8 mouse cellular contexts compared by ENCODE assay signal in the genomic region with DNA sequence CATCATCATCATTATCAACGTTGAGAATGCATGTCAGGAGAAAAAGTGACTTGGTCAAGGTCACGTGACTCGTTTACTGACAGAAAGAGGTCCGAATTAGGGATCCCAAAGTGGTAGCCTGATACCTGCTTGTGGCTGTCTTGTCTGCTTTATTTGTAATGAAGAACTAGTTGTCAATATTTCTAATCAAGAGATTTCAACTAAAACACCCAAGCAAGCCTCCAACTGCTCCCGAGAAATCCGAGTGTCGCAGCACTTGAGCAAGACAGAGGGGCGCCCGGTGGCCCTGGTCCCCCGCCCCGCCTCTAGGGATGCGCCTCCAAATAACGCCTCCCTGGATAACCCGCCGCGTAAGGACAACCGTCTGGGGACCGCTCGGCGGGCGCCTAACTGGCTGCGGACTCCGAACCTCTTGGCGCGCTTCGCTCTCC. TPM values are rescaled to one million over a fixed set of nuclear protein-coding genes. Genes with fewer than 3 reads are reported as not detected.
DNase-seq lines count a peak whose midpoint lies in the region; ATAC-seq and TF ChIP-seq lines count a peak whose summit lies in the region.

No protein-coding gene starts in this region.

- CTCF ChIA-PET in Patski (lab: Charles Lee) = interaction anchor here (1.3 kb wide), 1 partner anchor 8 kb away, joined by 5 read pairs; no protein-coding TSS in a partner anchor

- no peak for TF ChIP-seq CTCF in Patski (IDR thresholded peaks at IDR 0.05)
- no peak for TF ChIP-seq CTCF in liver, postnatal 0 days (IDR thresholded peaks at IDR 0.05; ENCODE audit: low read depth)

- no peaks in the 10 kb centered on the region for H3K4me1 ChIP-seq in heart, embryonic 12.5 days (replicated peaks)
- H3K4me1 ChIP-seq in liver, postnatal 0 days (ENCODE audit: insufficient read depth) = peaks cover 4% of the 10 kb centered on the region

- TF ChIP-seq EP300 in liver, postnatal 0 days (IDR thresholded peaks at IDR 0.05; ENCODE audit: low read depth) = no peak

- no peaks in the 10 kb centered on the region for H3K36me3 ChIP-seq in heart, embryonic 12.5 days
- H3K36me3 ChIP-seq in liver, postnatal 0 days (replicated peaks; ENCODE audit: insufficient read depth, low read length) = no peaks in the 10 kb centered on the region

- in situ Hi-C loops in Patski (cut with MboI; ENCODE audit: low pct_unique_long_range_greater_than_20kb) = no loop called here

- ATAC-seq in heart, embryonic 12.5 days (ENCODE audit: insufficient number of reproducible peaks, low FRiP score) = peak; percentile 69; the same call in 1 of the 2 replicates
- peak; percentile 55 for ATAC-seq in Patski
- peak; percentile 74 for ATAC-seq in liver, postnatal 0 days

- H3K9me3 ChIP-seq in heart, embryonic 12.5 days (replicated peaks) = no peaks in the 10 kb centered on the region
- no peaks in the 10 kb centered on the region for H3K9me3 ChIP-seq in liver, postnatal 0 days (ENCODE audit: low read length)

- H3K4me2 ChIP-seq in heart, embryonic 12.5 days = peak overlapping the region; percentile 85
- peak overlapping the region; percentile 86 for H3K4me2 ChIP-seq in liver, postnatal 0 days (ENCODE audit: low read depth, low read length)

- H3K27me3 ChIP-seq in heart, embryonic 12.5 days (replicated peaks) = no peaks in the 10 kb centered on the region
- no peaks in the 10 kb centered on the region for H3K27me3 ChIP-seq in Patski
- H3K27me3 ChIP-seq in liver, postnatal 0 days (ENCODE audit: insufficient read depth, low read length) = no peaks in the 10 kb centered on the region

- POLR2A ChIA-PET in Patski (lab: Charles Lee) = no interaction called here

- H3K9ac ChIP-seq in heart, embryonic 12.5 days = peak overlapping the region; percentile 85
- H3K9ac ChIP-seq in liver, postnatal 0 days (replicated peaks) = peak overlapping the region; percentile 67

- intact Hi-C loops in heart, postnatal 14 days (cut with DNase I) = loop anchor here (5.0 kb wide), 1 partner anchor 33 kb away; no protein-coding TSS in a partner anchor

- peak overlapping the region; percentile 72 for H3K27ac ChIP-seq in heart, embryonic 12.5 days (ENCODE audit: poor library complexity, severe bottlenecking)
- peak overlapping the region; percentile 64; the same call in 1 of the 2 replicates for H3K27ac ChIP-seq in liver, postnatal 0 days (ENCODE audit: low read depth)

- H3K4me3 ChIP-seq in heart, embryonic 12.5 days = peak overlapping the region; percentile 79
- peak overlapping the region; percentile 60 for H3K4me3 ChIP-seq in liver, postnatal 0 days (ENCODE audit: low read depth, low read length)

- 2% methylated on average over 23 of the region's 26 CpGs for WGBS in heart, embryonic 12.5 days
- WGBS in liver, postnatal 0 days (ENCODE audit: insufficient replicate concordance) = 2% methylated on average over 24 of the region's 26 CpGs

- DNase-seq in heart, postnatal 14 days = no peak
- DNase-seq in Patski (ENCODE audit: low read depth, low spot score) = no peak
- DNase-seq in forelimb bud, embryonic 11.5 days (ENCODE audit: low read depth, low spot score) = peak; percentile 24
- no peak for DNase-seq in liver, postnatal 0 days
- no peak for DNase-seq in adrenal gland, postnatal 25 days
- DNase-seq in right cerebral cortex, postnatal 14 days = no peak
- DNase-seq in right cerebral cortex, adult 18-20 months = no peak

RNA-seq across cellular contexts. Expression of gene Ptpdc1, which starts 0.5 kb away (rescaled TPM):
- 6.8 and 7.7 TPM in 2 replicates for polyA plus RNA-seq in heart, embryonic 12.5 days (2016; fragmentation: Nextera tagmentation; extraction: Ambion mirVana)
- 1 to 10 TPM; 5.7 to 6.3 TPM for total RNA-seq in heart, postnatal 14 days (2021)
- polyA plus RNA-seq in Patski (2021) = 8.9 TPM
- polyA plus RNA-seq in liver, postnatal 0 days (2015; fragmentation: Nextera tagmentation; extraction: Ambion mirVana) = 0.56 and 0.58 TPM in 2 replicates
- 5.5 and 11.3 TPM in 2 replicates for total RNA-seq in adrenal gland, postnatal 25 days (2021)

RNA-seq across cellular contexts. Expression of gene Barx1, which starts 37.8 kb away (rescaled TPM):
- polyA plus RNA-seq in heart, embryonic 12.5 days (2016; fragmentation: Nextera tagmentation; extraction: Ambion mirVana) = 0.89 and 1.3 TPM in 2 replicates
- total RNA-seq in heart, postnatal 14 days (2021) = not detected
- not detected for polyA plus RNA-seq in Patski (2021)
- 0.25 and 0.37 TPM in 2 replicates for polyA plus RNA-seq in liver, postnatal 0 days (2015; fragmentation: Nextera tagmentation; extraction: Ambion mirVana)
- not detected in 2 replicates for total RNA-seq in adrenal gland, postnatal 25 days (2021)
